Mouse (Mus musculus) right cerebral cortex, postnatal 4 days (tissue): ENCODE data around the gene Tanc1.
A peak's percentile ranks its signal among the peaks of the same experiment; 100 is the strongest.

Experiments
- DNase-seq: peaks from one replicate; pipeline ENCODE4 v3.0.0-alpha.2; 2022

Gene Tanc1

DNA sequence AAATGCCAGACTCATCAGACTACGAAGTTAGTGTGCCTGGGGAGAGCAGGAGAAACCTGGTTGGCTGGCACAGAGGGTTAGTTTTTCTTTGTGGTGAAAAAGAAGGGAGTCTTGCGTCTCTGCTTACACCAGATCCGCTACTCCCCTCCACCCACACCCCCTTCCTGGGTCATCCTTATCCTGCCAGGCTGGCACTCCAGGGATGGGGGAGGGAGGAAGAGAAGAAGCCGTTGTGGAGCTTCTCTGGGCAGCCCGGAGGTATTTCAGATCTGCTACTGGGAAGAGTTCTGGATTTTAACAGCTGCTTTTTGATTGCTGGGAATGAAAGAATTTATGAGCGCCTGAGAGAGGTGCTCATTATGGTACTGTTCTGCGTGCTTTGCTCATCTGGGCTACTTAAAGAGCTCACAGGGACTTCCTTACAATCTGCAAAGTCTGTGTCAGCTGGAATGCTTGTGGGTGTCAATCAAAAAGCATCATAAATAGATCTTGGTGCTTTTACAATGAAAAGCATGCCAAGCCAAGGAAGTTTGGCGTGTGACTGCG is 1.7 kb downstream of the Tanc1 start:
- peak; percentile 10 for DNase-seq

- DNase-seq = no peak
These were observed 5.0 kb downstream of the Tanc1 start for GRCm38 (mm10) chr2:59616890-59617289.

GRCm38 (mm10) chr2:59618996-59619395 is 7.2 kb downstream of the Tanc1 start:
- no peak for DNase-seq

- no peak for DNase-seq
These were observed 8.8 kb downstream of the Tanc1 start for GRCm38 (mm10) chr2:59620601-59621000.

- DNase-seq = no peak
These were observed 10.8 kb downstream of the Tanc1 start for GRCm38 (mm10) chr2:59622514-59623139.

DNA sequence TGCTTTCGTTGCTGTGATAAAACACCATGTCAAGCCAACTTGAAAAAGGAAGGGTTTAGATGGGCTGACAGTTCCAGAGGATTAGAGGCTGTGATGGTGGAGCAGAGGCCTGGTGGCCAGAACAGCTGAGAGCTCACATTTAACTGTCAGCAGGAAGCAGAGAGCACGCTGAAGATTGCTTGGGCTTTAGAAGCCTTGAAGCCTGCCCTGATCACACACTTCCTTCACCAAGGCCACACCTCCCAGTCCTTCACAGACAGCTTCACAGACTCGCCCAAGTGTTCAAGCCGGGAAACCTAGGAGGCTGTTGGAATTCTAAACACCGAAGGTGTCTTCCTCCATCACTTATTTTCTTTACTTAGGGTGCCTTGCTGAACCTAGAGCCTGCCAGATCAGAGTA is 12.0 kb downstream of the Tanc1 start:
- DNase-seq = no peak

DNA sequence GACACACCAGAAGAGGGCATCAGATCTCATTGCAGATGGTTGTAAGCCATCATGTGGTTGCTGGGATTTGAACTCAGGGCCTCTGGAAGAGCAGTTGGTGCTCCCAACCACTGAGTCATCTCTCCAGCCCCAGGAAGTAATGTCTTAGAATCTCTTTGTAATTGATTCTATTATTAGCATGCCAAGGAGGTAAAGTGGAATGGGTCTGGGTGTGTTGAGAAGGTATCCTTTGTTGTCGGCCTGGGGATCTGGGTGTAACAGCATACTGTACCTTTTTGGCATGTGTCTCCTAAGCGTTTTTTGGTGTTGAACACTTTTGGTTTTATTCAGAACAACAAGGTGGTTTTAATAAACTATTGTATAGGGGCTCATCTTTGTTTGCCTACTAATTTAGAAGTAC is 13.6 kb downstream of the Tanc1 start:
- no peak for DNase-seq

DNA sequence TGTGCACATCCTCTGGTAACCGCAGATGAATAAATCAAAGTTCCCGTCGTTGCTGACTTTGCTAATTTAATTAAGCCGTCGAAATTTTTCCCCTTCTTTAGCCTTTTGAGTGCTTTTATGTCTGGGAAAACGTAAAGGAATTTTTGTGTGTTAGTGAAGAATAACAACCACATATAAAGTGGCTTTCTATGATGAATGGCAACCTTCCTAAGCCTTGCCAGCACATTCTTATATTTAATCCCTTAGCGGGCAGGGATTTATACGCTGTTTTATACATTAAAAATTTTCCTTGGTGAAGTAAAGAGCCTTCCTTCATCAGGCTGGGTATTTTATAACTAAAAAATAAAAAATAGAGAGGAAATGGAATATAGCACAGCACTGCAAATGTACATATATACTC is 14.1 kb downstream of the Tanc1 start:
- no peak for DNase-seq

DNA sequence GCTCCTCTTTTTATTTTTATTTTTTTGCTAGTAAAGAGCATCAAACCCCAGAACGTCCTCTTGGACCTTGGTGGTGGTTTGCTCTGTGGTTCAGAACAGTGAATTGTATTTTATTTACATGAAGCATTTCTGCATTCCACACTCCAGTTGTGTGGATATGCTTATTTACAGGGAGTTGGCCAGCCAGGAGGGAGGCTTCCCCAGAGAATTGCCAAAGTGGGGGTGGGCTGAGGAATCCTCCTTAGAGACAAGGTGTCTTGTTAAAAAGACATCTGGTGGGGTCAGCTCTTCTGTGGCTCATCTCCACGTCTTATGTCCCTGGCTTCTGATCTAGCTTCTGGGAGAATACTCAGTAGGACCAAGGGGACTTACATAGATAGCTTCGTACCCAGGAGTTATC is 14.6 kb downstream of the Tanc1 start:
- no peak for DNase-seq

DNA sequence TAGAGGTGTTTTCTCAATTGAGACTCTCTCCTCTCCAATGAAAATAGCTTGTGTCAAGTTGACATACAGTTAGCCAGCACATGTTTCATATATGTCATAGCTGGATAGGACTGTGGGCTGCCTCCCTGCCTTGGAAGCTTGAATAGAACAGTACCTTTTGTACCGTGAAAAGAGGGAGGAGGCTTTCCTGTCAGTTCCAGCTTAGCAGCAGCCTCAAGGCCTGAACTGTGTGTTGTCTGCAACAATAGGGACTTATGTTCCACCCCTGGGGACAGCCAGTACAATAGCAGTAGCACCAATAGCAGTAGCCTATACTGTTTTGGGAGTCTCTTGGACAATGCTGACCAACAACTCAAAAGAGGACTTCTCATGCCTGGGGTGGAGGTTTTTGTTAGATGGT is 15.7 kb downstream of the Tanc1 start:
- DNase-seq = no peak

DNA sequence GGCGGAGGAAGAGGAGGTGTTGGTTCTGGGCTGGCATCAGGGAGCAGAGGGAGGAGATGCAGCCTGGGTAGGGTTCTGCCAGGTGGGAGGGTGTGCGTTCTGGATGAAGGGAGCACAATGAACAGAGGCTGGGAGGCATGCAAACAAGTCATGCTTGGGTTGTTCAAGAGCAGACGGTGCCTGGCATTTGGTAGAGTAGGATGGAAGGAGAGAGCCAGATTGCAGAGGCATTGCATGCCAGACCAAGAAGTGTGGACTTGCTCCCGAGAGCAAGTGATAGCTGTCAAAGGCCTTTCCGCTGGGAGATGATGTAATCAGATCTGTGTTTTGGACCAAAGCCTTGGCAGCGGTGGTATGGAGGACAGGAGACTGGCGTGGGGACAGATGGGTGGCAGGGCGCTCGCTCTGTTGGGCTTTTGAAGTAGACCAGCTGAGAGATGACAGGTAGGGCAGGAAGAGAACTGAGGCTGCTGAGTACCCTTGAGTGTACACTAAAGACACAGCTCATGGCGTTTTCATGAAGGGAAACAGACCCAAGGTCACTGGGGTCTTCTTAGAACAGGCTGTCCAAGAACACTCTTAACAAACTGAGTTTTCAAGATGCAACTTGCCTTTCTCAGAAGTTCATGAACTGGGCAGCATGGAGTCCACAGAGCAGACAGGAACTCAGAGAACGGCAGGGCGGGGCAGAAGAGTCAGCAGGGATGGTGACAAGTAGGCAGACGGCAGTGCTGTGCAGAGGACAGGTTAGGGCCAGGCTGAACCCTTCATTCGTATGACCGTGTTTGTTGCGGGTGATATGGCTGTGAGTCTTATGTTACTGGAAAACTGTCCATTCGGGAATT is 16.4 kb downstream of the Tanc1 start:
- no peak for DNase-seq

GRCm38 (mm10) chr2:59629829-59630228 is 18.0 kb downstream of the Tanc1 start:
- no peak for DNase-seq

DNA sequence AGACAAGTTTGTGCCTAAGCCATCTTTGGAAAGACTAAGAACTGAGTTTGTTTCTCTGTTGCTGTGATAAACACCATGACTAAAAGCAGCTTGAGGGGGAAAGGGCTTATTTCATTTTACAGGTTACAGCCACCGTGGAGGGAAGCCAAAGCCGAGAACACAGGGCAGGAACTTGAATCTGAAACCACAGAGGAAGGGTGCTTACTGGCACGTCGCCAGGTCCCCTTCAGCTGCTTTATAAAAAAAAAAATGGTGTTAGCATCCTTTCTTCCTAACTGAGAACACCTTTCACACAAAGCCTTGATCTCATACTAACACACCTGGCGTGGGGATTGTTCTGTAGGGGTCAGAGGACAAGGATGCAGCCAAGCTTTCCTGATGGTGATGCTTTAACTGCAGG is 19.6 kb downstream of the Tanc1 start:
- no peak for DNase-seq

- DNase-seq = no peak
These were observed 22.1 kb downstream of the Tanc1 start for GRCm38 (mm10) chr2:59633761-59634430.

DNA sequence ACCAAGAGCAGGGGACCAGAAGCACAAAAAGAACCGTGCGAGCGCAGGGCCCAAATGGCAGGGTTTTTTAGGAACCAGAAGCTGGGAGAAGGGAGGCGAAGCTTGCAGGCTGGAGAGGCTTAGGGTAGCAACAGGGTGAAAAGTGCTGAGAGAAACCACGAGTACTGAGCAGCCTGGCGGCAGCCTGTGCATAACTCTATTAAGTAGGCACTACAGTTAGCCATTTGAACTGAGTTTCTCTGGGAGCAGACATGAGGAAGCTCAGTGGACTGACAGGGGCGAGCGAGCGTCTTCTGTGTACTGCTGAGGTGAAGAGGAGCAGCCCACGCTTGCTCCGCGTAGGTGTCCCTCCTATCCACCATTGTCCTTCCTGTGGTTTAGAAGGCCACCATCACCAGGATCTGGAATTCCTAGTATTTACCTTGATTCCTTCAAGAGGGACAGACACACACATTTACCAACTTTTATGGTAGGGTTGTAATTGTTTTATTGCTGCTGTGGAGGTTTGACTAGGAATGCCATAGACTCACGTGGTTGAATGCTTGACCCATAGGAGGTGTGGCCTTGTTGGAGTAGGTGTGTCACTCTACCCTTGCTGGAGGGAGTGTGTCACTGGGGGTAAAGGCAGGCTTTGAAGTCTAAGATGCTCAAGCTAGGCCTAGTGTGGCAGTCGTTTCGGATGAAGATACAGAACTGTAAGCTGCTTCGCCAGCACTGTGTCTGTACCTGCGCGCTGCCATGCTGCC is 25.4 kb downstream of the Tanc1 start:
- no peak for DNase-seq

DNA sequence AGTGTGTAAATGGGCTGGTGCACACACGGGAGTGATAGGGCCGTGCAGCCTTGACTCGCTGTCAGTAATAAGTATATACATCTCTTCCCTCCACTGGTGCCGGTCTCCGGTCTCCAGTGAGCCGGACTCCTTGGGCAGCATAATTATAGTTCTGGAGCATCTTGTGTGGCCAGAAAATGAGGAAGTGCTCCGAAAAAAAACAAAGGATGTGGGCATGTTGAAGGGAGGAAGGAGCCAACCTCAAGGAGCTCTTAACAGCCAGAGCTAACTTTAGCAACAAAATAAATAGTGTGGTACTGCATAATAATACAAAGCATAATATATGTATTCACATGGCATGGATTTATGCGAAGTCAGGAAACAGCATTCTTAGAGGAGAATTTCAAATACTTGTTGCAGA is 30.9 kb downstream of the Tanc1 start:
- no peak for DNase-seq

DNA sequence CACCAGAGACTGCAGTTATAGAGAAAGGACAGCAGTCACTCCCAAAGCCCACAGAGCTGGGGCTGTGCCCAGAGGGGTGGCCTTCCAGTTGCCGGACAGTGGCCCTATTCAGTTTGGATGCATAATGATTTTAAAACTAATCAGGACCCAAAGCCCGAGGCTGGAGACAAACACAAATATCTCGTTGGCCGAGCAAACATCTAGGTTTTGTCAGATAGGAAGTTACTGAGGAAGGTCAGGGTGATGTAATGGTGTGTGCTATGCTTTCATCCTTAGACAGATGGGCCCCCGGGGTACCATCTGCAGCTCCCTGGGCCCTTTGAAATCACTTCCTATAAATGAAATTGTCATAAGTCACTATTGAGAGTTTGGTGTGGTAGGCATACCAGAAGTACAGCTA is 33.0 kb downstream of the Tanc1 start:
- DNase-seq = peak; percentile 22

DNA sequence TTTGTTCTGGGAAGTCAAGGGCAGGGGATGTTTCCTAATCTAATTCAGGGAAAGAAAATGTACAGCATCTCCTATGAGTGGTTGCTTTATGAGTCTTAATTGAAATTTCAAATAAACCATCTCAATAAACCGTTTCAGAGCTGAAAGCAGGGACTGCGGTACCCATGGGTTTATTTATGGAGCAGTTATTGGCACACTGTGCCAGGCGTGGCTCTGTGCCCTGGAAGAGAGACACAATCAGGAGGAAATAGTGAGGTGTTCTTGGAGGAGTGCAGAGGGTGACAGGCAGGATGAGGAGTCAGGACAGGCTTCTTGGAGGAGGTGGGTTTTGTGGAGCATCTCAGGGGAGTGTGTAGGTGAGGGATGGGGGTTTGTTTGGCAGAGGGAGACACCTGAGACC is 33.7 kb downstream of the Tanc1 start:
- peak; percentile 22 for DNase-seq

DNA sequence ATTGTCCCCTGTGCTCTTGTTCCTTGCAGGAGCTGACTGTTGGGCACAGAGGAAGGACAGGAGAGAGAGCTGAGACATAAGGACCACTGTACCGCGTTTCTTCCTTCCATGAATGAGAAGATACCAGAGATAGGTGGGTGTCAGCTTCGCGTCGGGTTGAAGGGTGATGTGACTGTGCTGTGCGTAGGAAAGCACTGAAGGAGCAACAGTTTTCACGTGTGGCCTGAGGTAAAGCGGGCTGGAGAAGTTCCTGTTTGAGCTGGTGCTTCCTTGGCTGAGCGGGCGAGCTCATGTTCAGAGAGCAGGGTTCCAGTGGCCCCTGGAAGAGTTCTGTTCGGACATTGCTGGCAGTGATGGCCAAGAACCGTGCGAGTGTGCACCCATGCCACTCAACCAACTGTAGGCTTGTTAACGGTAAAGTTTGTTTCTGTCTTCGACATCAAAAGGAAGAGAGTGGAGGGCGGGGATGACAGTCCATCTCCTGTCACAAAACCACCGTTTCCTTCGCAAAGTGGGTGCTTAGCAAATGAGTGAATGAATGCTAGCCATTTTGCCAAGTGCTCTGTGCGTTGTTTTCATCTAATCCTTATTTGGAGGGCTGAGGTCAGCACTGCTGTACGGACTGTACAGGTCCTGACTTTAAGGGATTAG is 35.0 kb downstream of the Tanc1 start:
- no peak for DNase-seq

DNA sequence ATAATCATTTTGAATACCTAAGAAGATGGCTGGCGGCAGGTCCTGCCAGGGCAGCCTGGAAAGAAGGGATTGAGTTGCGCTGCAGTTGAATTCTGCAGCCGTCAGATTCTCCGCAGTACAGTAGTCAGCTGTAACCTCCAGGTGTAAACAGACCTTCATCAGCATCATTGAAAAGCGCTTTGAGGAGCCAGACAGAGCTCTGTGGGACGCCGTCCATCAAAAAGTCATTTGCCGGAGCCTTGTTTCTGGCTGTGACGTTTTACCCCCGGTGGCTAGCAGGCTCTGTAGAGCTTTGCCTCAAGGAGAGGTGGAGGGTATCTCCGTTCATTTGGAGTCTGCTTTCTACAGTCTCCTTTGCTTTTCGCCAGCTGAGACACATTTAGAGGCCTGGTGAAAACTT is 36.6 kb downstream of the Tanc1 start:
- DNase-seq = no peak

GRCm38 (mm10) chr2:59651801-59652200 is 40.0 kb downstream of the Tanc1 start:
- DNase-seq = no peak

DNA sequence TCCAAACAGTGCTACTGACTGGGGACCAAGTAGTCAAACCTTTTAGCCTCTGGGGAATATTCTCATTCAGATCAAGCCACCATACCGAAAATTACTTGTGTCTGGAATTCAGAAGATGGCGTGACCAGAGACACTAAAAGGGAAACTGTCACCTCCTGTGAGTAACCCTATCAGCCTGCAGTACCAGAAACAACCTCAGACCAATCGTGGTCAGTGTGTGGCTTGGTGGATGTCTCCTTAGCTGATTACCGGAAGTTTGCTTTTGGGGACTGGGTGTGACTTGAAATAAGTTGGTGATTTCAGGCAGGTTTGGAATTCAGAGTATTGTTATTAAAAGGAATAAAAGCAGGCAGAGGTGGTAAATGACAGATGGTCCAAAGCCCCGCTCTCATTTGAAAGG is 40.9 kb downstream of the Tanc1 start:
- DNase-seq = no peak
